Comparison of ENCODE assay signal across 31 mouse cellular contexts in genomic region chr9:82812172-82812963, GRCm38 (mm10). TPM values are rescaled to one million over a fixed set of nuclear protein-coding genes. Genes with fewer than 3 reads are reported as not detected.
DNase-seq lines count a peak whose midpoint lies in the region; ATAC-seq and TF ChIP-seq lines count a peak whose summit lies in the region.
"Had no signal": no experiment of that assay in that cellular context is flagged by ENCODE, and none has a peak within 500 bp of the region (broad histone marks: within the 10 kb centered on the region; RNA-seq: fewer than 3 reads in every experiment).

No protein-coding gene starts in this region.

- no peak for TF ChIP-seq CTCF in brain, embryonic 14.5 days (IDR thresholded peaks at IDR 0.05; ENCODE audit: borderline replicate concordance, extremely low read depth, insufficient read depth, insufficient read length)

- peak; percentile 40 for DNase-seq in retina, postnatal 1 day
- no peak for DNase-seq in retina, embryonic 14.5 days (ENCODE audit: low spot score)
- peak; percentile 66 for DNase-seq in brain, embryonic 14.5 days (ENCODE audit: low read depth)
- DNase-seq in forebrain, embryonic 14.5 days (ENCODE audit: low spot score) = peak; percentile 54
- no peak for DNase-seq in kidney, adult 8-10 months
- no peak for DNase-seq in lung, postnatal 10 days
- DNase-seq: adrenal gland, postnatal 10 days; B cell, adult 2 months; cerebellum, adult 11-12 months; cerebellum, adult 9-11 months; gastrocnemius, postnatal 25 days; heart, adult 2 months; kidney, adult 18-20 months; kidney, postnatal 4 days; layer of hippocampus, postnatal 36 days; left cerebral cortex, postnatal 4 days; lung, adult 2 months; lung, postnatal 14 days; right cerebral cortex, postnatal 4 days; thymus, adult 18-20 months; thymus, postnatal 25 days had no signal

- H3K4me3 ChIP-seq in forebrain, embryonic 14.5 days (ENCODE audit: low read depth, low read length) = no peak overlapping the region
- H3K4me3 ChIP-seq: embryonic facial prominence, embryonic 13.5 days; heart, adult 2 months; heart, embryonic 12.5 days; hindbrain, embryonic 15.5 days; midbrain, embryonic 10.5 days had no signal

- peaks cover 5% of the 10 kb centered on the region for H3K4me1 ChIP-seq in forebrain, embryonic 14.5 days (ENCODE audit: control insufficient read depth, insufficient read depth, low read length)
- H3K4me1 ChIP-seq: embryonic facial prominence, embryonic 13.5 days; heart, embryonic 12.5 days; hindbrain, embryonic 15.5 days had no signal

- no peaks in the 10 kb centered on the region for H3K27me3 ChIP-seq in forebrain, embryonic 14.5 days (replicated peaks; ENCODE audit: control insufficient read depth, insufficient read depth, low read length)
- H3K27me3 ChIP-seq: embryonic facial prominence, embryonic 13.5 days; heart, embryonic 12.5 days; hindbrain, embryonic 15.5 days had no signal

- ATAC-seq in forebrain, embryonic 14.5 days = peak; percentile 76
- ATAC-seq in granulocyte monocyte progenitor cell, adult 5-6 weeks (replicated peaks; ENCODE audit: poor library complexity, severe bottlenecking) = no peak
- ATAC-seq: Patski had no signal

- no peak for TF ChIP-seq POLR2A in brain, embryonic 14.5 days (IDR thresholded peaks at IDR 0.05; ENCODE audit: borderline replicate concordance, extremely low read depth, insufficient read depth, insufficient read length, poor library complexity, severe bottlenecking)

- no peaks in the 10 kb centered on the region for H3K9me3 ChIP-seq in forebrain, embryonic 14.5 days (replicated peaks; ENCODE audit: control insufficient read depth, low read length)
- H3K9me3 ChIP-seq: embryonic facial prominence, embryonic 13.5 days; heart, embryonic 12.5 days; hindbrain, embryonic 15.5 days; midbrain, embryonic 10.5 days had no signal

- H3K9ac ChIP-seq in forebrain, embryonic 14.5 days (ENCODE audit: low read length) = no peak overlapping the region
- H3K9ac ChIP-seq: embryonic facial prominence, embryonic 13.5 days; heart, embryonic 12.5 days; hindbrain, embryonic 15.5 days; liver, embryonic 14.5 days had no signal

- H3K36me3 ChIP-seq in forebrain, embryonic 14.5 days (ENCODE audit: control insufficient read depth, insufficient read depth, low read length) = no peaks in the 10 kb centered on the region
- H3K36me3 ChIP-seq: embryonic facial prominence, embryonic 13.5 days; heart, embryonic 12.5 days; hindbrain, embryonic 15.5 days; midbrain, embryonic 10.5 days had no signal

- no peak overlapping the region for H3K4me2 ChIP-seq in forebrain, embryonic 14.5 days (ENCODE audit: low read length)
- H3K4me2 ChIP-seq: embryonic facial prominence, embryonic 13.5 days; heart, embryonic 12.5 days; hindbrain, embryonic 15.5 days had no signal

- H3K27ac ChIP-seq in forebrain, embryonic 14.5 days (ENCODE audit: low read depth, low read length) = no peak overlapping the region
- H3K27ac ChIP-seq: embryonic facial prominence, embryonic 13.5 days; heart, adult 2 months; hindbrain, embryonic 15.5 days; kidney, postnatal 0 days; liver, embryonic 14.5 days; midbrain, embryonic 10.5 days; stomach, postnatal 0 days had no signal

- 22% methylated on average over 12 of the region's 12 CpGs for WGBS in forebrain, embryonic 14.5 days

RNA-seq across cellular contexts. Expression of gene Irak1bp1, which starts 17.0 kb away (rescaled TPM):
- polyA plus RNA-seq in brain, embryonic 14.5 days (2012; rRNA removed) = 22.2 and 27.5 TPM in 2 replicates
- polyA plus RNA-seq in forebrain, embryonic 14.5 days (2014; fragmentation: Nextera tagmentation; extraction: Ambion mirVana) = 45.5 and 47.5 TPM in 2 replicates
- 2.9 and 3.4 TPM in 2 replicates for total RNA-seq in granulocyte monocyte progenitor cell, adult 5-6 weeks (2014; fragmentation: Nextera tagmentation)
- total RNA-seq in granulocyte monocyte progenitor cell, adult 5-6 weeks (2017) = 2.5 and 3.8 TPM in 2 replicates
- total RNA-seq: neutrophil, adult 5-6 weeks had no signal

Comparison
In these comparisons a context has a peak if more than half of its experiments do, and no peak if none do; other contexts are left out.
1. DNase-seq: peak in retina, postnatal 1 day (single experiment), brain, embryonic 14.5 days (single experiment) and forebrain, embryonic 14.5 days (single experiment); none in retina, embryonic 14.5 days (single experiment), kidney, adult 8-10 months (0 of 2) and lung, postnatal 10 days (single experiment).